Mouse (Mus musculus) lung, adult 10 weeks (tissue): ENCODE measurements around the gene Arsg. TPM values are rescaled to one million over a fixed set of nuclear protein-coding genes. Genes with fewer than 3 reads are reported as not detected.

Source experiments
- polyA plus RNA-seq: library from polyadenylated mRNA; stranded (reverse); fragments of 350-450 nt; fragmentation: Illumina TruSeq; extraction: RNeasy Lipid Tissue Mini Kit (QIAGEN cat#74804); gene quantifications from one replicate; pipeline ENCODE4 v1.2.3, GENCODE M21; 2014; ENCODE audit warnings: low read depth, low replicate concordance; ENCODE audit not compliant: insufficient read depth

Arsg gene
- 3.1 TPM for polyA plus RNA-seq

DNA sequence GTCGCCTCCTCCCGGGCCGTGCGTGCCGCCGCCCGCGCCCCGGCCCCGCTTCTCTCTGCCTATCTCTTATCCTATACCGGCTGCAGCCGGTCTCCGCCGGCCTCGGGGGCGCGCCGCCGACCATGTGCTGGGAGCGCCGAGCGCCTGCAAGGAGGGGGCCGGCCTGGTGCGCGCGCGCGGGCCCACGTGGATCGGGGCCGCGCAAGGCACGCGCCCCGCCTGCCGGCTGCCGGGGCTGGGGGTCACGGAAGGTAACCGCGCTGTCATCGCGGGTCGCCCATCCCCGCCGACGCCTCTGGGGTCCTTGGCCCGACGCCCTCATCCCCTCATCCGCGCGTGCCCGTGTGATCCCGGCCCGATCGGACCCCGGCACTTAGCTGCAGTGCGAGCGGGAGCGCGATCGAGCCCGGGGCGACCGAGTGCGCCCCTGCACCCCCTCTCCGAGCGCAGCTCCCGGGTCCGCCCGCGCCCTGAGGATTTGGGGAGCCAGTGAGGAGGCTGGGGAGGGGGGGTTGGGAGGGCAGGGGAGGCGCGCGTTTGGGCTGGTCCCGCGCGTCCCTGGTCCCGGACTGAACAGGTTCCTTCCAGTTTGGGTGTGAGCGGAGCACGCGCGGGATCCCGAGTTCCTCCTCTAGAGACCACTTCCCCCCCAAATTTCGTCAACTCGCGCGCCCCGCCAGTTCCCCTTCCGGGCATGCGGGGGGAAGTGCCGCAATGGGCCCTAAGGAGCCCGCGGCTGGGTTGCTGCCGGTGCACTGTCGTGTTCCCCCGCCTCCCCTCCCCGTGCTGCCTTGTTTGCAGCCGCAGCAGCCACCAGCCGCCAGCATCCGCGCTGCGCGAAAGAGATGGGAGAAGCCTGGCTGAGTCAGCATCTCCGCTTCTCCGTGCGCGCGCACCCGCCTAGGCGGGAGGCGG is at the start of gene Arsg, which contains the start of gene Slc16a6:
Gene Arsg, plus strand, starts transcription at position 204 of the 915 bp plus-strand sequence.
Gene Slc16a6, minus strand, starts transcription at position 428 of the 915 bp plus-strand sequence.

DNA sequence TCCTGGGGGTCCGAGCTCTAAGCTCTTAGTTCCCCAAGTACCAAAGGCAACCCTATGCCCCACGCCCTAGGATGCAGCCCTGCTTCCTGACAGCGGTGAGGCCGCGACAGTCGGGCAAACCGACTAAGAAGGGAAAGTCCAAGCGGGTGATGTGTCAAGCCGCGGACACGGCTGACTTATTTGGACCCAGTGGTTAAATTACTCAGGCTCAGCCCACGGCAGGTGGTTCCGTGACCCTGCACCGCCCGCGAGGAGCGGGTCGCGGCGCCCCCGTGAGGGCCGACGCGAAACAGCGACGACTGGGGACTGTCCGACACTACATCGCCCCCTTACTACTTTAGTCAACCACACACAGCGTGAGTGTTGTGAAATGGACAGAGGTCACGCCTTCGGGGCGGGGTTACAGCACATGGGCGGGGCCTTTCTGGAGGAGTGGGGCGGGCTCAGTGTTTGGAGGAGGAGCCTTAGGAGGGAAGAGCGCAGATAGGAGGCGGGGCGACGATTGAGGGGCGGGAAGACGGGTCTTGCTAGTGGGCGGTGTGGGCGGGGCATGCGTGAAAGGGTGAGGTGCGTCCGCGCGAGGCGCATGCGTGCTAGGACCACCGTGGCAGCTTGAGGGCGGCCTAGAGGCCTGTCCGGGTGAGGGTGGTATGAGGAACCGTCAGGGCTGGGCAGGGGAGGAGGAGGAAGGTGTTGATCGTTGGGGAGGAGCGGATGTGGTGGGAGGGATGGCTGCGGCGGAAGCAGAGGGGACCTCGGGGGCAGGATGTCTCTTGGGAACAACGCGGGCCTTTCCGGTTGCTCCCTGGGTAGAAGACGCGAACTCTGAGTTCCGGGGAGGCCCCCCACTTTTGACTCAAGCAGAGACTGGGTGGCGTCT is 47.5 kb upstream of the Arsg start, which contains the start of gene Amz2:
Gene Amz2, plus strand, starts transcription at position 555 of the 880 bp plus-strand sequence.

DNA sequence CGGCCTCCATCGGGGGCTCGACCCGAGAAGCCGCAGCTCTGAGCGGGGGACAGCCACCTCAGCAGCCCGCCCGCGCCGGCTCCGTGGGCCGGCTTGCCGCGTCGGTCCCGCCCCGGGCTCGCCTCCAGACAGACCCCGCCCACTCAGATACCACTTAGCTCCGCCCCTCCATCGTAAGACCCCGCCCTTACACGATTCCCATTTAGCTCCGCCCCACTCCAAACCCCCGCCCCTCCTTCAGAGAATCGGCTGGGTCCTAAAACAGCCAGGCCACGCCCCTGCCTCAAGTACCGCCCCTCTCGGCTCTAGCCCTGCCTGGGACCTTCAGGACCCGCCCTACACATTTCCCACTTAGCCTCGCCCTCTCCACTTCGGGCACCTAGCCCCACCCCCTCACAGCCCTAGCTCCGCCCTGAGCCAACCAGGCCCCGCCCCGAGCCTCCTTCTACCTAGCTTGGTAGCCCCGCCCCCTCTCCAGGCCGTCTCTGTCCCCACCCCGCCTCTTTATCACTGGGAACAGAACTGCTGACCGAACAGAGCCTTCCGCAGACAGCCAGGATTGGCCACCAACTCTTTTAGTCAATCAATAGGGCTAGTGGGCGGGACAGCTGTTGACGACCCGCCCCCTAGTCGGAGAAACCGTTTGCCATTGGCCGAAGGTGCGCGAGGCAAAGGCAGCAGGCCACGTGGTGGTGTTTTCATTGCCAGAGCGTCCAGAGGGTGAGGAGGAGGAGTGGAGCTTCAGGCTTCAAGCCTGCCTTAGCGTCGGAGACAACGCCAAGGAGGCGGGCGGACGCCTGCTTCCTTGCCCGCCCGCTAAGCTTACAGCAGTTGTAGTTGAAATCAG is 138.4 kb downstream of the Arsg start, which contains the start of gene Wipi1:
Gene Wipi1, minus strand, starts transcription at position 665 of the 847 bp plus-strand sequence.

Other genes starting within 250 kb of the Arsg start
- gene Rgs9, start 175.2 kb upstream of the Arsg start, polyA plus RNA-seq = 4.7 TPM
- 28.2 TPM for gene Gna13, start 110.5 kb upstream of the Arsg start, polyA plus RNA-seq
- not detected for gene 9930022D16Rik, start 59.5 kb upstream of the Arsg start, polyA plus RNA-seq
- 27.2 TPM for gene Amz2, start 47.4 kb upstream of the Arsg start, polyA plus RNA-seq
- 1.6 TPM for gene Slc16a6, start 224 bp downstream of the Arsg start, polyA plus RNA-seq
- gene Wipi1, start 138.6 kb downstream of the Arsg start, polyA plus RNA-seq = 13.1 TPM
- gene Prkar1a, start 176.0 kb downstream of the Arsg start, polyA plus RNA-seq = 156 TPM
- 7.1 TPM for gene Fam20a, start 248.9 kb downstream of the Arsg start, polyA plus RNA-seq